Mouse (Mus musculus) liver, embryonic 14.5 days (tissue): Measurements from ENCODE around the gene Alg14.

Experiments used
- CTCF ChIP-seq: IDR thresholded peaks from 2 replicates; pipeline ENCODE4 v1.5.1; 2016; ENCODE audit warnings: antibody characterized with exemption, low read depth, control low read depth
- EP300 ChIP-seq: IDR thresholded peaks from 2 replicates; pipeline ENCODE4 v1.6.1; 2016; ENCODE audit warnings: antibody characterized with exemption, low read depth

- TF ChIP-seq CTCF (no peak), EP300 (no peak)
Observed at GRCm38 (mm10) chr3:121255501-121255900, 36.1 kb upstream of the Alg14 start.
